Mouse (Mus musculus) v-Abl transformed pro-B cells (cell line): Measurements from ENCODE around the gene Jak3.

Experiments used
- in situ Hi-C, 2 experiments: fragments of 400-800 bp; cut with MboI; formaldehyde crosslinking; loops; one replicate each; pipeline ENCODE4 v1.15.1; 2025; ENCODE audit not compliant: unreplicated experiment in 2 of 2

The Jak3 gene

GRCm38 (mm10) chr8:71676020-71676741 is at the start of gene Jak3:
Jak3 (plus strand) TSS chr8:71676296.
- in situ Hi-C loops, result no loop called here

GRCm38 (mm10) chr8:71626753-71627152 is 49.3 kb upstream of the Jak3 start:
- in situ Hi-C loops, result no loop called here

GRCm38 (mm10) chr8:71627265-71628099 is 48.6 kb upstream of the Jak3 start:
- in situ Hi-C loops, result no loop called here

DNA sequence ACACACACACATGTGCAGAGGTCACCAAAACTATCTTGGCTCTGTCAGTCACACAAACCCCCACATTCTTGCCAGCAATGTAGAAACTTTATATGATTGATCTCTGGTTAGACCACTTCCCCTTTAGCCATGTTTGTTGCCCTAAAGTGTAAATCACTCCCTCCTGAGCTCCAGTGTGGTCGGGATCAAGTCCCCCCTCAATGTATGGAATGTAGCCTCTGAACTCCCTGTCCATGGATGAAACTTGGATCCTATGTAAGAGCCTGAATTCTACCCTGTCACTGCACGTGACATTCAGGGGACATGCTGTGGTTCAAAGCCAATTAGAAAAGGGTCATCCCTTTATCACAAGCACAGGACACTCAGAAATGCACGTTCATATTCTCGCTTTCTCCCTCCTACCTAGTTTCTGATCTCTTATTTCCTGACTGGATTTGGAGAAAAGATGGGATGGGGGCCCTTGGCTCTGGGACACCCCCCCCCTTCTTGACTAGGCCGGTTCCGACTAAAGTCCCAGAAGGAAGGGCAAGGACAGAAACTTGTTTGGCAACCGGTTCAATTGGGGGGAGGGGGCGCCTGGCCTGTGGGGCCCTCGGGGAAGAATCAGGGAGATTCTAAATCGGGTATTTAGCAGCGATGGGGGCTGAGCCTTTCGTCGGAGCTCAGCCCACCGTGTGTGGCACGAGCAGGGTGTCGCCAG is 47.5 kb upstream of the Jak3 start:
- in situ Hi-C loops, result no loop called here

GRCm38 (mm10) chr8:71629096-71629697 is 46.9 kb upstream of the Jak3 start:
- in situ Hi-C loops, result no loop called here

- in situ Hi-C loops, result loop anchor here (5.0 kb wide), 2 partner anchors 32 to 67 kb away; partner anchors contain the start of gene Fam129c (in 1 of the 2)
Measured at GRCm38 (mm10) chr8:71629781-71630212, 46.3 kb upstream of the Jak3 start.

- in situ Hi-C loops, result loop anchor here (5.0 kb wide), 2 partner anchors 33 to 68 kb away; partner anchors contain the start of gene Fam129c (in 1 of the 2)
Measured at GRCm38 (mm10) chr8:71630761-71631160, 45.3 kb upstream of the Jak3 start.

DNA sequence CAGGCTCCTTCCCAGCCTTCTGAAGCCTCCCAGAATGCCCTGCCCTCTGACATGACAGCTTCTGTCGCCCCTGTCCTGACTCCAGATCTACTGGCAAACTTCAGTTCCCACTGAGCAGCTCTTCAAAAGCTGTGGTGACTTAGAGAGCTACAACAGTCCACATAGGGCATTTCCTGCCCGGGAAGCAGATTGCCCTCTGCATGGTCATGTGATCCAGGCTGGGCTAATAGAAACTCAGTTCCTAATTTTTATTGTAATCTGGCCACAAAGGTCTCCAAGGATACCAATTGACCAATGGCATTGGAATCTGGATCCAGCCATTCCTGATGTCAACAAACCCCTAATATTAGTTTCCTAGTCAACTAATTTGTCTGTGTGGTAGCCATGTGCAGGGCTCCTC is 44.2 kb upstream of the Jak3 start:
- in situ Hi-C loops, result loop anchor here (5.0 kb wide), 2 partner anchors 35 to 70 kb away; partner anchors contain the start of gene Fam129c (in 1 of the 2)

DNA sequence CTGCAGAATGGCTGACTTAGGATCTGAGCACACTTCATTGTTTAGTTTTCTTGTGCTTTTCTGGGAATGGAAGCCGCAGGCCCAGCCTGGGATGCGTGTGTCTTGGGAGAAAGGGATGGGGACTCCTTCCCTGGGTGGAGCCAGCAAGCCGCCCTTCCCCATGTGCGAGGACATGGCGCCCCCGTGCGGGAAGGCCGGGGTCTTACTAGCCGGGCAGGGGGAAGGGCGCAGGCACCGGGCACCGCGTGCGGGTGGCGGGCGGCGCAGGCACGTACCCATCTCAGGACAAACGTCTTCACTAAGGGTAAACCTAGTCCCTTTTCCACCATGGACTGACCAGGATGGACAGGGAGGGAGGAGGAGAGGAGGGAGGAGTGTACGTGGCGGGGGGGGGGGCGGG is 42.9 kb upstream of the Jak3 start:
- in situ Hi-C loops, result loop anchor here (5.0 kb wide), 2 partner anchors 36 to 71 kb away; partner anchors contain the start of gene Fam129c (in 1 of the 2)

DNA sequence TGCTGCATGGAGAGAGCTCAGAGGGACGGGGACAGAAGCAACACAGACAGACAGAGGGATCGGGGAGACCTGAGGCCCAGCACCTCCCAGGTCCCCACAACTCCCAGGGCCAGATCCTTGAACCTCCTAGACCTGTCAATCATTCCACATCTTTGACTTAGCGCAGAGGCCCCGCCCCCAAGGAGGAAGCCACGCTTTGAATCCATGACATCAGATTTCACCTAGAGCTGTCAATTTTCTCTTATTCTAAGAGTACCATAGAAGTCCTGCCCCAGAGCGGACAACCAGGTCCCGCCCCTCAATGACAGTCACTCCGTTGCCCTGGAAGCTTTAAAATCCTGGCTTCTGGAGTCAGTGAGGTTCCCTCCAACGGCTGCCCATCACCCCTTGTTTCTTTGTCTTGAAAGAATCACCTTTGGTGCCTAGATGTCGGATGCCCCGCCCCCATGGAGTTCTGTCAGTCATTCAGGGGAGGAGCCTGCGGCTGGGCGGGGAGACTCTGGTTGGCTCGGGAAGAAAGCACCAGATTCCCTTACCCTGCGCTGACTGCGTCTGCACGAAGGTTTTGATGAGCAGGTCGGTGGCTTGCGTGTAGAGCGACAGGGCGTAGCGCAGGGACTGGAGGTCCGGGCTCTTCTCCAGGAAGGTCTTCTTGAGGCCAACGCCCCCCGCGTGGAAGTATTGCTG is 42.0 kb upstream of the Jak3 start:
- in situ Hi-C loops, result loop anchor here (5.0 kb wide), 2 partner anchors 37 to 72 kb away; partner anchors contain the start of gene Fam129c (in 1 of the 2)

- in situ Hi-C loops, result no loop called here
Measured at GRCm38 (mm10) chr8:71637149-71638095, 38.7 kb upstream of the Jak3 start.

- in situ Hi-C loops, result no loop called here
Measured at GRCm38 (mm10) chr8:71638321-71638720, 37.8 kb upstream of the Jak3 start.

DNA sequence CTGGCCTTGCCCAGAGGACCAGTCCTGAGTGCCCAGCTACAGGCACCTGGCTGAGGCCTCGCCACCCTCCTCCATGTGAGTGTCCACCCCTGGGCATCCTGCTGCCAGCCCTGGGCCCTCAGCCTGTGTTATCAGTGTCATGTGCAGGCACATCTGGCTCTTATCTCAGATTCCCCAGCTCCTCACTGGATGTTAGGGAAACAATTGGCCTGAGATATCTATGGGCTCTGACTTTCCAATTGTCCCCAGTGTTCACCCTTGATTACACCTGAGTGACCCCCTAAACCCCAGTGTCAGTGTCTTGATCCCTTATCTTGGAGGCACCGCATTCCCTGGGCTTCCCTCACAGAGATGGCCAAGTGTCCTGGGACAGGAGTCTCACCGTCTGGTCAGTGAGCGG is 36.8 kb upstream of the Jak3 start:
- in situ Hi-C loops, result no loop called here

DNA sequence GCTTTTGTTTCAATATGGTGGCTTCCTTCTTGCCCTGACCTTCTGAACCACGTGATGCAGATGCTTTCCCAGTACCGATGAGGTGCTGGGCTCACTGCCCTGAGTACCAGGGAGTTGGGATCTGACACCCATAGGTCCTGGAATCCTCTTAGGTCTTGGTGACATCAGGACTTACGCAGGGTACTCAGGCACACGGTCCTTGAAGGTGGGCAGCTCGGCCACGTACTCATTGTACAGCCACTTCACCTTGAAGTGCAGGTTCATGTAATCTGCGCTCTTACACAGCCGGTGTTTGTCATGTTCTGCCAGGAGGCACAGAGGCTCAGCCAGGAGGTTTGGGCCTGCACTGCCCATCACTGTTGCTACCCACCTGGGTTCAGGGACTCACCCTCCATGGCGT is 30.6 kb upstream of the Jak3 start:
- in situ Hi-C loops, result no loop called here

DNA sequence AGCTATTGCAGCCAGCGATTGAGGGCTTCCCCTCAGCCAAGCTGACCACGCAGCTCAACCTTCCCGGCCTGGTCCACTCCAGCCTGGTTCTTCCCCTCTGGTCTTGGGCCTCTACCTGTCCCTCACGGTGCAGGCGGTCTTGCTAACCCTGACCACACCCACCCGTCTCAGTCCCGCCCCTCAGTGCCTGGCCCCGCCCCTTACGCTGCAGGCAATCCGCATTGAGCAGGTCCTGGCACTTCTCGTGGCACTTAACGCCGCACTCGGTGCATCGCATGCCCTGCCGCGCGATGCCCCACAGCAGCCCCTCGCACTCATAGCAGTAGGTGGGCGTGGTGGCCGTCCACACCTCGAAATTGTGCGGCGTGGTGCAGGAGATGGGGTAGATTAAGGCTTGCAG is 21.5 kb upstream of the Jak3 start:
- in situ Hi-C loops, result loop anchor here (25.0 kb wide), 1 partner anchor 767 kb away; the partner anchor contains the start of genes Rpl18a (in 2 of the 2) and Slc5a5 (in 2 of the 2)

DNA sequence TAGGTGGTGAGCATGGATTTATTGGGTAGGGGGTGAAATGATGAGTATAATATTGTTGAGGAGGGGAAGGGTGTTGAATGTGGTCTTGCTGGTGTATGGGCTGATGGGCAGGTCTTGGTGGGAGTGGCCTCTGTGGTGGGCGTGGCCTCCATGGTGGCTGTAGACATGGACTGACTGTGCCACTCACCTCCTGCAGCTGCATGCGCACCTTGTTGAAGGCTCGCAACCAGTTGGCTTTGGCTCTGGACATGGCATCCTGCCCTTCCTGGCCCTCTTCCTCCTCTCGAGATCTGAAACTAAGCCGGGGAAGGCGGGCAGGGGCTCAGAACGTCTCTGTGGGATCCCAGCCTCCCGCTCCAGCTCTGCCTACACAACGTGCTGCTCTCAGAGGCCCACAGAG is 18.3 kb upstream of the Jak3 start:
- in situ Hi-C loops, result loop anchor here (5.0 to 25.0 kb wide), 2 partner anchors 166 to 771 kb away; partner anchors contain the start of genes Rpl18a (in 2 of the 2) and Slc5a5 (in 2 of the 2)

- in situ Hi-C loops, result loop anchor here (5.0 to 25.0 kb wide), 2 partner anchors 166 to 771 kb away; partner anchors contain the start of genes Rpl18a (in 2 of the 2) and Slc5a5 (in 2 of the 2)
Measured at GRCm38 (mm10) chr8:71658515-71659049, 17.5 kb upstream of the Jak3 start.

DNA sequence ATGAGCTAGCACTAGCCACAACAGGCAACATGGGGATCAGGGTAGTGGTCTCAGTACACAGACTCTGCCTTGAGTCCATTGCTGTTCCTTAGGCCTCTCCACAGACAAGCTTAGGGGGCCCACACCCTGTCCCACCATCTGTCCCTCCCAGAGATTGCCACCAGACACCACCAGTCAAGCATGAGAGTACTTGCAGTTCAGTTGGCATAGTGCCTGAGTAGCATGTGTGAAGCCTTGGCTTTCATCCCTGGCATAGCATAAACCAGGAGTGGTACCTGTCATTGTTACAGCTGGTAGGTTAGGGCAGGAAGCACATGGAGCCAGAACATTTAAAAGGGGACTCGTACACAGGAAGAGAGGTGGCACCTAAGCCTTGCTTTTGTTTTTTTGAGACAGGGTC is 16.3 kb upstream of the Jak3 start:
- in situ Hi-C loops, result loop anchor here (5.0 to 25.0 kb wide), 4 partner anchors 97 to 772 kb away; partner anchors contain the start of genes Rpl18a (in 2 of the 2) and Slc5a5 (in 2 of the 2)
